Mouse (Mus musculus): ENCODE data around the gene Clstn3. TPM values are rescaled to one million over a fixed set of nuclear protein-coding genes. Genes with fewer than 3 reads are reported as not detected.

Clstn3 gene
- polyA plus RNA-seq (2012; rRNA removed; ENCODE audit: low replicate concordance), result 46.9 and 56.5 TPM in 2 replicates

GRCm38 (mm10) chr6:124464305-124465271 is at the start of gene Clstn3:
Gene Clstn3 (minus strand): TSS chr6:124464794.

DNA sequence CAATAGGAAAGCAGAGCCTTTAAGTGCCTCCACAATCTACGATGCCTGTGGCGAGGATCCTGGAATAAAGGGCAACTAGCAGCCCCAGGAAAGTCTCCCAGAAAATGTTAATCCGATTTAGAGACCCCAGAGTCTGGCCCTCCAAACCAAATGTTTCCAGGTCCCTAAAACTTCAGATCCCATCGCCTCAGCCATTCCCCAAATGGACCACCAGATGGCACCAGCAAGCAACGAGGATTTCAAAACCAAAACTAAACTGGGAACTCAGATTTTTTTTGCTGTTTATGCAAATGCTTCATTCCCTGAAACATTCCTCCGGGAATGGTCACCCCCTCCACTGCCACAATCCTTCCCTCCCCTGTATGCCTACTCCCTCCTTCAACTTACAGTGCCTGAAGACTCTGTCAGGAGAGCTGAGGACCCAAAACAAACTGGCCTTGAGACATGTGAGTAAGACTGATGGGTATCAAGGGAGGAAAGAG is 47.8 kb upstream of the Clstn3 start, which contains the start of gene C1ra:
Gene C1ra (plus strand): TSS at position 51 of the 482 bp plus-strand sequence.

GRCm38 (mm10) chr6:124492842-124493561 is 28.4 kb upstream of the Clstn3 start, which contains the start of gene C1rl:
Gene C1rl (plus strand): TSS chr6:124493113.

DNA sequence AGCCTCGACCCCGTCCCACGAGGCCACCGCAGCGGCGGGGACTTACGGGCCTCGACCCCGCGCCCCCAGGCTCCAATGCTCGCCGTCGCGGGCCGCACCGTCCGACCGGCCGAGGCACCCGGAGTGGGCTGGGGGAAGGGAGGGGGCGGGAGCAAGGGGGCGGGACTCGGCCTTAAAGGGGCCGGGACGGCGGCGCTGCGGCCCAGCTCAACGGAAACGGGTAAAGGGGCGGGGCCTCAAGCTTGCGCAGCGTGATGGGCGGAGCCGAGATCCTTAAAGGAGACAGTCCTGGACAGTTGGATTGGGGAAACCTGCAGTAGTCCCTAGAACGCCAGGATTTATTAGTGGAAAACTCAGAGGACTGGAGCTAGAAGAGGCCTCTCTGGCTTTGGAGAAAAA is 49.7 kb downstream of the Clstn3 start, which contains the start of gene Pex5:
Gene Pex5 (minus strand): TSS at position 141 of the 399 bp plus-strand sequence.

Other genes with a start within 250 kb of the Clstn3 start
- not detected in 2 replicates for gene Vmn2r27, start 232.9 kb downstream of the Clstn3 start, polyA plus RNA-seq (2012; rRNA removed; ENCODE audit: low replicate concordance)
- gene Cd163, start 160.1 kb downstream of the Clstn3 start, polyA plus RNA-seq (2012; rRNA removed; ENCODE audit: low replicate concordance), result 2.6 and 6.1 TPM in 2 replicates
- gene Pex5, start 49.7 kb downstream of the Clstn3 start, polyA plus RNA-seq (2012; rRNA removed; ENCODE audit: low replicate concordance), result 46.5 and 54.1 TPM in 2 replicates
- gene C1rl, start 28.3 kb upstream of the Clstn3 start, polyA plus RNA-seq (2012; rRNA removed; ENCODE audit: low replicate concordance), result 6.1 and 7.9 TPM in 2 replicates
- 67.2 and 93.0 TPM in 2 replicates for gene C1ra, start 47.6 kb upstream of the Clstn3 start, polyA plus RNA-seq (2012; rRNA removed; ENCODE audit: low replicate concordance)
- 115 and 294 TPM in 2 replicates for gene C1s1, start 77.6 kb upstream of the Clstn3 start, polyA plus RNA-seq (2012; rRNA removed; ENCODE audit: low replicate concordance)
- 0.19 and 0.26 TPM in 2 replicates for gene C1rb, start 105.5 kb upstream of the Clstn3 start, polyA plus RNA-seq (2012; rRNA removed; ENCODE audit: low replicate concordance)
- 0.10 and 0.45 TPM in 2 replicates for gene C1s2, start 171.3 kb upstream of the Clstn3 start, polyA plus RNA-seq (2012; rRNA removed; ENCODE audit: low replicate concordance)
- gene Lpcat3, start 198.2 kb upstream of the Clstn3 start, polyA plus RNA-seq (2012; rRNA removed; ENCODE audit: low replicate concordance), result 150 and 207 TPM in 2 replicates
- gene Emg1, start 247.4 kb upstream of the Clstn3 start, polyA plus RNA-seq (2012; rRNA removed; ENCODE audit: low replicate concordance), result 37.9 and 58.8 TPM in 2 replicates
- gene Phb2, start 247.5 kb upstream of the Clstn3 start, polyA plus RNA-seq (2012; rRNA removed; ENCODE audit: low replicate concordance), result 115 and 126 TPM in 2 replicates

All from mammary gland, adult 2 months (tissue).